Mouse (Mus musculus) midbrain, embryonic 12.5 days (tissue): ENCODE measurements at regions not wholly inside any gene's neighbourhood (a gene's known extent, or its start where the extent isn't known, plus 50 kb on each side); places are given as distances from the start of the nearest gene placed in this dataset.

Experiments
- ATAC-seq: fragments of 200-750 bp; cut with Nextera tagmentation; 2 replicates; pipeline ENCODE4 v1.8.0; 2017; ENCODE audit warnings: low read depth, moderate TSS enrichment, moderate library complexity; ENCODE audit not compliant: low FRiP score
- H3K27ac ChIP-seq: fragments of 300-500 bp; sonication (generic); replicated peaks from 2 replicates; pipeline ENCODE4 v1.5.1; 2016; ENCODE audit warnings: mild to moderate bottlenecking
- H3K27me3 ChIP-seq: fragments of 300-500 bp; sonication (generic); 2 replicates; pipeline ENCODE4 v1.6.1; 2016; ENCODE audit warnings: mild to moderate bottlenecking
- H3K36me3 ChIP-seq: fragments of 300-500 bp; sonication (generic); 2 replicates; pipeline ENCODE4 v1.6.1; 2016
- H3K4me1 ChIP-seq: fragments of 300-500 bp; sonication (generic); 2 replicates; pipeline ENCODE4 v1.6.1; 2016
- H3K4me2 ChIP-seq: fragments of 300-500 bp; sonication (generic); replicated peaks from 2 replicates; pipeline ENCODE4 v1.6.1; 2016; ENCODE audit warnings: mild to moderate bottlenecking, moderate library complexity
- H3K4me3 ChIP-seq: fragments of 300-500 bp; sonication (generic); 2 replicates; pipeline ENCODE4 v1.5.1; 2016; ENCODE audit warnings: mild to moderate bottlenecking
- H3K9ac ChIP-seq: fragments of 300-500 bp; sonication (generic); replicated peaks from 2 replicates; pipeline ENCODE4 v1.6.1; 2016; ENCODE audit warnings: mild to moderate bottlenecking, moderate library complexity
- H3K9me3 ChIP-seq: fragments of 300-500 bp; sonication (generic); 2 replicates; pipeline ENCODE4 v1.6.1; 2016; ENCODE audit warnings: mild to moderate bottlenecking
- WGBS: fragments of 180-500 bp; shearing (Covaris S2); methylation state at CpG from one replicate; pipeline ENCODE4 v1.1.7; 2016; 5-methylcytosine and 5-hydroxymethylcytosine counted together

DNA sequence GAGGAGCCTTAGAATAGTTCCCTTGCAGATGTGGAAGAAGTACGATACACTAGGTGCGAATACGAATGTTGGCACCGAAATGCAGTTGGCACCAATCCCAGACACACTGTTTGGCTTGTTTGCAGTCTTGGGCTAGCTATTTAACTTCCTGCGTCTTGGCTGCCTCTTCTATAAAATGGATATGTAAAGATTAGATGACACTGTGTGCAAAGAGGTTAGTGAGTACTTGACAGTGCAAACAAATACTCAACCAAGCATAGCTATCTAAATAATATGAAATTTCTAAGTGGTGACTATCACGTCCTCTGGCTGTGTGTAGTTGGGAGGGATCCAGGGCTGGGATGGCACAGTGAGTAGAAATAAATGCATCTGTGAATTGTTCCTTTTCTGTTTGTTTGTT lies 86.9 kb downstream of the Ccdc71l start:
- Histone ChIP-seq H3K27me3 (no peaks in the 10 kb centered on the region), H3K4me1 (no peaks in the 10 kb centered on the region), H3K27ac (no peak overlapping the region), H3K36me3 (no peaks in the 10 kb centered on the region), H3K4me3 (no peak overlapping the region), H3K4me2 (no peak overlapping the region), H3K9ac (no peak overlapping the region), H3K9me3 (no peaks in the 10 kb centered on the region)
- ATAC-seq = no peak
- WGBS = 93% methylated on average over 6 of the region's 6 CpGs

- H3K4me3 ChIP-seq = no peak overlapping the region
- WGBS = 86% methylated on average over 4 of the region's 4 CpGs
- no peak for ATAC-seq
- no peak overlapping the region for H3K27ac ChIP-seq
- no peaks in the 10 kb centered on the region for H3K27me3 ChIP-seq
- H3K9me3 ChIP-seq = no peaks in the 10 kb centered on the region
- no peak overlapping the region for H3K4me2 ChIP-seq
- no peaks in the 10 kb centered on the region for H3K36me3 ChIP-seq
- H3K9ac ChIP-seq = no peak overlapping the region
- no peaks in the 10 kb centered on the region for H3K4me1 ChIP-seq
Observed at GRCm38 (mm10) chr12:32469863-32470262, 91.4 kb downstream of the Ccdc71l start.

- Histone ChIP-seq H3K27me3 (no peaks in the 10 kb centered on the region), H3K9ac (no peak overlapping the region), H3K9me3 (no peaks in the 10 kb centered on the region), H3K4me1 (no peaks in the 10 kb centered on the region), H3K36me3 (no peaks in the 10 kb centered on the region), H3K4me3 (no peak overlapping the region), H3K27ac (no peak overlapping the region), H3K4me2 (no peak overlapping the region)
- no peak for ATAC-seq
- 86% methylated on average over 3 of the region's 3 CpGs for WGBS
Observed at GRCm38 (mm10) chr12:32479451-32479850, 100.9 kb downstream of the Ccdc71l start.

DNA sequence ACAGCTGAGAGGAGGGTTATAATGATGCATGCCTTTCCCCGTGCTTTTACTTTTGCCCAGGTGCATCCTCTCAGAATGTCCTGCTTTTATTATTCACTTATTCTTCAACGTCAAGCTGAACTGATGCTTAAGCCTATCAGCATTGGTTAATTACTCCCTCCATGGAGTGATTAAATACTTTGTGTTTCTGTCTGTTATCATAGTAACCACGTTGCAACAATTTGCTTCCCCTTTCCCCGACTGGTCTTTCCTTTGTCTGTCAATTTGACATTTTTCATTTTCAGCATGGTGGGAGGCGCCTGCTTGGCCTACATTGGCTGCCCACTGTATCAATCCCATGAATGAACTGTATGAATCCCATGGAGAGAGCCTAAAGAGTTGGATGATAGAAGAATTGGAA lies 101.8 kb downstream of the Ccdc71l start:
- no peaks in the 10 kb centered on the region for H3K27me3 ChIP-seq
- no peak overlapping the region for H3K27ac ChIP-seq
- H3K9me3 ChIP-seq = no peaks in the 10 kb centered on the region
- no peak for ATAC-seq
- H3K9ac ChIP-seq = no peak overlapping the region
- no peak overlapping the region for H3K4me3 ChIP-seq
- H3K4me1 ChIP-seq = no peaks in the 10 kb centered on the region
- 76% methylated on average over 5 of the region's 5 CpGs for WGBS
- H3K4me2 ChIP-seq = no peak overlapping the region
- H3K36me3 ChIP-seq = no peaks in the 10 kb centered on the region

DNA sequence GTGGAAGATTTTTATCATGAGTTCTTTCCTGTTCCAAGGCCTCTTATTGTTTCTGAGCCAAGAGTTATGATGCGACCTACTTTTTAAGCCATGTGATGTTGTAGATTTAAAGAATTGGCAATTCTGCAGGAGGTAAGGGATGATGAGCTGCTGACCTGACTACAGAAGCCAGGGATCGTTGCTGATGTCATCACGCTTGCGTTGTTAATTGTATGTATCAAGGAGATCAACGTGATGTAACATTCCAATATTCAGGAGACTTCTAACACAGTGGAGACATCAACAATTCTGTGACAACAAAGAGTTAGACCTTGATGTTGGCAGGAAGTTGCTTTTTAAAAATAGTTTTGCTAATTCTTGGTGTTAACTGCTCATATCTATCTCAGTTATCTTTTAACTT lies 102.5 kb downstream of the Ccdc71l start:
- Histone ChIP-seq H3K27me3 (no peaks in the 10 kb centered on the region), H3K9me3 (no peaks in the 10 kb centered on the region), H3K9ac (no peak overlapping the region), H3K4me1 (no peaks in the 10 kb centered on the region), H3K4me2 (no peak overlapping the region), H3K4me3 (no peak overlapping the region), H3K27ac (no peak overlapping the region), H3K36me3 (no peaks in the 10 kb centered on the region)
- WGBS = 91% methylated on average over 5 of the region's 5 CpGs
- no peak for ATAC-seq

GRCm38 (mm10) chr12:32482343-32482742 lies 103.8 kb downstream of the Ccdc71l start:
- no peak overlapping the region for H3K4me2 ChIP-seq
- no peaks in the 10 kb centered on the region for H3K27me3 ChIP-seq
- H3K9me3 ChIP-seq = no peaks in the 10 kb centered on the region
- H3K27ac ChIP-seq = no peak overlapping the region
- no peak overlapping the region for H3K4me3 ChIP-seq
- WGBS = 84% methylated on average over 1 of the region's 1 CpGs
- H3K36me3 ChIP-seq = no peaks in the 10 kb centered on the region
- H3K9ac ChIP-seq = no peak overlapping the region
- H3K4me1 ChIP-seq = no peaks in the 10 kb centered on the region
- ATAC-seq = no peak

- no peak overlapping the region for H3K27ac ChIP-seq
- H3K9ac ChIP-seq = no peak overlapping the region
- no peak overlapping the region for H3K4me3 ChIP-seq
- H3K27me3 ChIP-seq = no peaks in the 10 kb centered on the region
- H3K4me2 ChIP-seq = no peak overlapping the region
- no peaks in the 10 kb centered on the region for H3K9me3 ChIP-seq
- no peaks in the 10 kb centered on the region for H3K36me3 ChIP-seq
- H3K4me1 ChIP-seq = no peaks in the 10 kb centered on the region
- ATAC-seq = no peak
Observed at GRCm38 (mm10) chr12:32482777-32483176, 104.3 kb downstream of the Ccdc71l start.

DNA sequence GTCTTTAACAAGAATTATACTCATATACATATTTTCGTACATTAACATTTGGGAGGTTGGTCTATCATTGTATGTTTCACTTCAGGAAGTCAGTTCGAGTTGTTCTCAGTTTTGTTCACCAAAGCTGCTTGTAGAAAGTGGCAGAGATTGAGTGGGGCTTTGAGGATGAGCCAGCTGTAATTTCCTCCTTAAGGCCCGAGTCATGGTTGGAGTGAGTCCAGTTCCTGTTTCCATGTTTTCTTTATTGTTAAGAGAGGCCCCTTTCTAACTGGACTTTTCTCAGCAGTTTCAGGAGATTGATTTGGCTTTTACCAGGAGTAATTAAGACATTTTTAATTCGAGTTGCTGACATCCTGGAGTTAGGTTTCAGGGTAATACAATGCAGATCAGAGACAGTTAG lies 107.7 kb downstream of the Ccdc71l start:
- Histone ChIP-seq H3K4me3 (no peak overlapping the region), H3K9me3 (no peaks in the 10 kb centered on the region), H3K36me3 (no peaks in the 10 kb centered on the region), H3K9ac (no peak overlapping the region), H3K27me3 (no peaks in the 10 kb centered on the region), H3K27ac (no peak overlapping the region), H3K4me1 (no peaks in the 10 kb centered on the region), H3K4me2 (no peak overlapping the region)
- WGBS = 73% methylated on average over 4 of the region's 4 CpGs
- ATAC-seq = no peak

DNA sequence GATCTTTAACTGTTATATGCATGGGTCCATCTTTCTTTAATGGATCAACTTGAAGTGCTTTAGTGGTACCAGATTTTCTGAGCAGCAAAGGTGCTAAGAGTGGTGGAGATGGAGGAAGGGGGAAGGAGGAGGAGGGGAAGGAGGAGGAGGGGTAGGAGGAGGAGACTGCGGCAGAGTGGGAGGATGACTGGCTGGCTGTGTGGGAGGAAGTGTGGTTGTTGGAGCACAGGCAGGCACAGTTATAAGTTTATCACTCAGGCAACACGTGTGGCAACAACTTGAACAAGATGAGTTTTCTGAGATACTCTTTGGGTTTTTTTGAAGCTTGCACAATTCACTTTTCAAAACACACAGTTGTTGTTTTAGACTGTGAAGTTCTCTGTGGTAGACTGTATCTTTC lies 108.2 kb downstream of the Ccdc71l start:
- no peak for ATAC-seq
- Histone ChIP-seq H3K9ac (no peak overlapping the region), H3K4me2 (no peak overlapping the region), H3K27ac (no peak overlapping the region), H3K27me3 (no peaks in the 10 kb centered on the region), H3K4me3 (no peak overlapping the region), H3K4me1 (no peaks in the 10 kb centered on the region), H3K9me3 (no peaks in the 10 kb centered on the region), H3K36me3 (no peaks in the 10 kb centered on the region)
- 50% methylated on average over 2 of the region's 2 CpGs for WGBS

DNA sequence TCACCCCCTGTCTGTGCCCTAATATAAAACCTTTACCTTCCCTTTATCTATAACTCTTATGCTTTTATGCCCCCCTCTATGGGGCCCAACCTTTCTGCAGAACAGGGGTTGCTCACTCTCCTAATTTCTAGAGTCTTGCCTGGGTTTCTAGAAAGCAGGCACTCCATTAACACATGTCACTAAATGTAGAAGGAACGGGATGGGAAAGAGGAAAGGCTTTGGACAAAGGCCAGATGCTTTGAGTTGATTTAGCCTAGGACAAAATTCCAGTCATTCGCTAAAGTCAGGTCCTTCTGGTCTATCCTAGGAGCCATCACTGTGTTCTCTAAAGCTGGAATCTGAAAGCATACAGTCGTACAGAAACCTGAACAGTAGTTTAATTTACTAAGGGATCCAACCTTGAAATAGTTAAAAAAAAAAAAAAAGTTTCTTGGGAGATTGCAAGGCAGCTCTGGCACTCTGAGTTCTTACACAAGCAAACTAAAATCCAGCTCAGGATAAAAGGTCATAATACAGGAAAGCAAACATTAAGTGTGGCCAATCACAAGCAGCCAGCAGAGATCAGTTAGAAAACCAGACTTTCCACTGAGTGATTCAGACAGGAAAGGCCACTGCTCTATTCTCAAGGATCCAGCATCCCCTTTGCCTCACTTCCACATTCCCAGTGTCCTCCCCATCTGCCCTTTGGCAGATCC lies 109.5 kb downstream of the Ccdc71l start:
- no peak for ATAC-seq
- H3K36me3 ChIP-seq = no peaks in the 10 kb centered on the region
- H3K9ac ChIP-seq = no peak overlapping the region
- no peaks in the 10 kb centered on the region for H3K9me3 ChIP-seq
- no peaks in the 10 kb centered on the region for H3K4me1 ChIP-seq
- H3K27me3 ChIP-seq = no peaks in the 10 kb centered on the region
- WGBS = 79% methylated on average over 3 of the region's 3 CpGs
- no peak overlapping the region for H3K27ac ChIP-seq
- H3K4me2 ChIP-seq = no peak overlapping the region
- H3K4me3 ChIP-seq = no peak overlapping the region

GRCm38 (mm10) chr12:32488578-32488892 lies 110.0 kb downstream of the Ccdc71l start:
- H3K4me2 ChIP-seq = no peak overlapping the region
- WGBS = 55% methylated on average over 1 of the region's 1 CpGs
- H3K27me3 ChIP-seq = no peaks in the 10 kb centered on the region
- no peak overlapping the region for H3K9ac ChIP-seq
- no peaks in the 10 kb centered on the region for H3K36me3 ChIP-seq
- ATAC-seq = no peak
- no peak overlapping the region for H3K27ac ChIP-seq
- H3K4me1 ChIP-seq = no peaks in the 10 kb centered on the region
- H3K4me3 ChIP-seq = no peak overlapping the region
- H3K9me3 ChIP-seq = no peaks in the 10 kb centered on the region

- H3K4me3 ChIP-seq = no peak overlapping the region
- no peak overlapping the region for H3K27ac ChIP-seq
- H3K9me3 ChIP-seq = no peaks in the 10 kb centered on the region
- H3K36me3 ChIP-seq = no peaks in the 10 kb centered on the region
- H3K4me1 ChIP-seq = no peaks in the 10 kb centered on the region
- H3K4me2 ChIP-seq = no peak overlapping the region
- no peaks in the 10 kb centered on the region for H3K27me3 ChIP-seq
- no peak overlapping the region for H3K9ac ChIP-seq
- 0 out of 2 replicates have a peak, but pooled peaks have one; percentile 27 for ATAC-seq
Observed at GRCm38 (mm10) chr12:32489415-32490139, 111.1 kb downstream of the Ccdc71l start.

DNA sequence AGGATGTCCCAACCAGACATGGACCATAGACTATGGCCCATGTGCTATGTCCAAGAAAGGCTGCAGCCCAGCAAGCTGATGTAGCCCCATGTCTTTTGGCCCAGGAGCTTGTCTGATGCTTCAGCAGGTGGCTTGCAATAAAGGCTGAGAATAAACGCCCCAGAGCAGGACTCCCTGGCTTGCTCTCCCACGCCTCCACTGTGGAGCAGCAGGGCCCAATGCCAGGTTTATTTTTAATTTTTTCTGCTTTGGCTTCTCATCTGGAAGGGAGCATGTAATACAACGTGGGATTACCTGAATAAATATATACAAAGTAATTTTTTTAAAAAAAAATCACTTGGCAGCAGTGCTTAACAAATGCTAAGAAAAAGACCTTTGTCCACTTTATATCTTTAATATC lies 125.7 kb downstream of the Ccdc71l start:
- Histone ChIP-seq H3K9me3 (no peaks in the 10 kb centered on the region), H3K4me2 (no peak overlapping the region), H3K4me3 (no peak overlapping the region), H3K27me3 (no peaks in the 10 kb centered on the region), H3K36me3 (no peaks in the 10 kb centered on the region), H3K27ac (no peak overlapping the region), H3K4me1 (no peaks in the 10 kb centered on the region), H3K9ac (no peak overlapping the region)
- no peak for ATAC-seq
- 64% methylated on average over 3 of the region's 3 CpGs for WGBS
